Mouse (Mus musculus): ENCODE results near the gene Sept5. TPM values are rescaled to one million over a fixed set of nuclear protein-coding genes. Genes with fewer than 3 reads are reported as not detected.

The Sept5 gene
- polyA plus RNA-seq, 1 experiment = 3.1 TPM

- TF ChIP-seq CTCF (conservative IDR thresholded peaks at IDR 0.05; ENCODE audit: insufficient read depth, insufficient read length, low read depth, low read length) = no peak
- TF ChIP-seq POLR2A (IDR thresholded peaks at IDR 0.05; ENCODE audit: low read depth, low read length) = no peak
- no peak for DNase-seq
- Histone ChIP-seq H3K4me3 (ENCODE audit: insufficient read depth, low read depth, low read length) (no peak within 1 kb of the TSS), H3K27ac (ENCODE audit: insufficient read depth, low read depth, low read length) (no peak within 1 kb of the TSS), H3K36me3 (ENCODE audit: control insufficient read depth, insufficient read depth, low read length) (no peaks in the 10 kb centered on the region), H3K27me3 (replicated peaks; ENCODE audit: control insufficient read depth, insufficient read depth, low read length) (no peaks in the 10 kb centered on the region; the same call in 1 of the 2 replicates), H3K4me1 (ENCODE audit: control insufficient read depth, insufficient read depth, low read length) (no peaks in the 10 kb centered on the region)
- 33% methylated on average over 17 of the region's 17 CpGs for WGBS
These were observed 7.7 kb downstream of the Sept5 start, which contains the start of gene Gp1bb for GRCm38 (mm10) chr16:18622019-18622418. Gene Gp1bb (minus strand): TSS chr16:18622403.

GRCm38 (mm10) chr16:18621362-18622001 is 8.3 kb downstream of the Sept5 start:
- no peak for DNase-seq
- H3K4me3 ChIP-seq (ENCODE audit: insufficient read depth, low read depth, low read length) = no peak overlapping the region
- H3K27me3 ChIP-seq (replicated peaks; ENCODE audit: control insufficient read depth, insufficient read depth, low read length) = no peaks in the 10 kb centered on the region; the same call in 1 of the 2 replicates
- H3K4me1 ChIP-seq (ENCODE audit: control insufficient read depth, insufficient read depth, low read length) = no peaks in the 10 kb centered on the region
- H3K27ac ChIP-seq (ENCODE audit: insufficient read depth, low read depth, low read length) = no peak overlapping the region
- WGBS = 11% methylated on average over 38 of the region's 38 CpGs
- no peaks in the 10 kb centered on the region for H3K36me3 ChIP-seq (ENCODE audit: control insufficient read depth, insufficient read depth, low read length)
- no peak for TF ChIP-seq CTCF (conservative IDR thresholded peaks at IDR 0.05; ENCODE audit: insufficient read depth, insufficient read length, low read depth, low read length)
- no peak for TF ChIP-seq POLR2A (IDR thresholded peaks at IDR 0.05; ENCODE audit: low read depth, low read length)

GRCm38 (mm10) chr16:18620601-18621361 is 9.0 kb downstream of the Sept5 start:
- no peaks in the 10 kb centered on the region; the same call in 1 of the 2 replicates for H3K27me3 ChIP-seq (replicated peaks; ENCODE audit: control insufficient read depth, insufficient read depth, low read length)
- no peak overlapping the region for H3K27ac ChIP-seq (ENCODE audit: insufficient read depth, low read depth, low read length)
- no peaks in the 10 kb centered on the region for H3K4me1 ChIP-seq (ENCODE audit: control insufficient read depth, insufficient read depth, low read length)
- H3K36me3 ChIP-seq (ENCODE audit: control insufficient read depth, insufficient read depth, low read length) = no peaks in the 10 kb centered on the region
- H3K4me3 ChIP-seq (ENCODE audit: insufficient read depth, low read depth, low read length) = peak overlapping the region; percentile 22; the same call in 1 of the 2 replicates
- 2% methylated on average over 74 of the region's 74 CpGs for WGBS
- DNase-seq = peak; percentile 16
- no peak for TF ChIP-seq POLR2A (IDR thresholded peaks at IDR 0.05; ENCODE audit: low read depth, low read length)
- TF ChIP-seq CTCF (conservative IDR thresholded peaks at IDR 0.05; ENCODE audit: insufficient read depth, insufficient read length, low read depth, low read length) = no peak

GRCm38 (mm10) chr16:18620201-18620600 is 9.6 kb downstream of the Sept5 start:
- TF ChIP-seq CTCF (conservative IDR thresholded peaks at IDR 0.05; ENCODE audit: insufficient read depth, insufficient read length, low read depth, low read length) (no peak), POLR2A (IDR thresholded peaks at IDR 0.05; ENCODE audit: low read depth, low read length) (no peak)
- WGBS = 57% methylated on average over 6 of the region's 6 CpGs
- Histone ChIP-seq H3K4me1 (ENCODE audit: control insufficient read depth, insufficient read depth, low read length) (no peaks in the 10 kb centered on the region), H3K4me3 (ENCODE audit: insufficient read depth, low read depth, low read length) (no peak overlapping the region), H3K36me3 (ENCODE audit: control insufficient read depth, insufficient read depth, low read length) (no peaks in the 10 kb centered on the region), H3K27ac (ENCODE audit: insufficient read depth, low read depth, low read length) (no peak overlapping the region), H3K27me3 (replicated peaks; ENCODE audit: control insufficient read depth, insufficient read depth, low read length) (no peaks in the 10 kb centered on the region)
- DNase-seq = no peak

- H3K4me3 ChIP-seq (ENCODE audit: insufficient read depth, low read depth, low read length) = no peak overlapping the region
- no peak for DNase-seq
- no peaks in the 10 kb centered on the region for H3K4me1 ChIP-seq (ENCODE audit: control insufficient read depth, insufficient read depth, low read length)
- H3K36me3 ChIP-seq (ENCODE audit: control insufficient read depth, insufficient read depth, low read length) = no peaks in the 10 kb centered on the region
- H3K27ac ChIP-seq (ENCODE audit: insufficient read depth, low read depth, low read length) = no peak overlapping the region
- WGBS = 89% methylated on average over 4 of the region's 4 CpGs
- TF ChIP-seq CTCF (conservative IDR thresholded peaks at IDR 0.05; ENCODE audit: insufficient read depth, insufficient read length, low read depth, low read length) (no peak), POLR2A (IDR thresholded peaks at IDR 0.05; ENCODE audit: low read depth, low read length) (no peak)
- no peaks in the 10 kb centered on the region for H3K27me3 ChIP-seq (replicated peaks; ENCODE audit: control insufficient read depth, insufficient read depth, low read length)
These were observed 10.6 kb downstream of the Sept5 start for GRCm38 (mm10) chr16:18619110-18619509.

GRCm38 (mm10) chr16:18618297-18618696 is 11.5 kb downstream of the Sept5 start:
- no peaks in the 10 kb centered on the region for H3K27me3 ChIP-seq (replicated peaks; ENCODE audit: control insufficient read depth, insufficient read depth, low read length)
- no peak for DNase-seq
- WGBS = 76% methylated on average over 2 of the region's 2 CpGs
- no peaks in the 10 kb centered on the region for H3K4me1 ChIP-seq (ENCODE audit: control insufficient read depth, insufficient read depth, low read length)
- no peaks in the 10 kb centered on the region for H3K36me3 ChIP-seq (ENCODE audit: control insufficient read depth, insufficient read depth, low read length)
- no peak for TF ChIP-seq CTCF (conservative IDR thresholded peaks at IDR 0.05; ENCODE audit: insufficient read depth, insufficient read length, low read depth, low read length)
- TF ChIP-seq POLR2A (IDR thresholded peaks at IDR 0.05; ENCODE audit: low read depth, low read length) = no peak
- no peak overlapping the region for H3K27ac ChIP-seq (ENCODE audit: insufficient read depth, low read depth, low read length)
- no peak overlapping the region for H3K4me3 ChIP-seq (ENCODE audit: insufficient read depth, low read depth, low read length)
